Mouse (Mus musculus): ENCODE measurements around the gene Uqcrc2.

DNA sequence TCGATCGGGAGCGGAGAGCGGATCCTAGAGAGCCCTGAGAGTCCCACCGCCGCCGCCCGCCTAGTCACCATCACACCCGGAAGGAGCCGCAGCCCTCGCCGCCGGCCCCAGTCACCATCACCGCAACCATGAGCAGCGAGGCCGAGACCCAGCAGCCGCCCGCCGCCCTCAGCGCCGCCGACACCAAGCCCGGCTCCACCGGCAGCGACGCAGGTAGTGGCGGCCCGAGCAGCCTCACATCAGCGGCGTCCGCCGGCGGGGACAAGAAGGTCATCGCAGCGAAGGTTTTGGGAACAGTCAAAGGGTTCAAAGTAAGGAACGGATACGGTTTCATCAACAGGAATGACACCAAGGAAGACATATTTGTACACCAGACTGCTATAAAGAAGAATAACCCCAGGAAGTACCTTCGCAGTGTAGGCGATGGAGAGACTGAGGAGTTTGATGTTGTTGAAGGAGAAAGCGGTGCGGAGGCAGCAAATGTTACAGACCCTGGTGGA is 37.2 kb upstream of the Uqcrc2 start:
- TF ChIP-seq CTCF (IDR thresholded peaks at IDR 0.05; ENCODE audit: low read depth) (no peak), EP300 (IDR thresholded peaks at IDR 0.05; ENCODE audit: low read depth) (no peak)
